Mouse (Mus musculus): ENCODE data around the gene Oas1g. TPM values are rescaled to one million over a fixed set of nuclear protein-coding genes. Genes with fewer than 3 reads are reported as not detected.
"Not testable (repeated sequence)": the region's sequence is repeated elsewhere in the genome, so short reads cannot be mapped to it uniquely, and the experiment has no call there.

Gene Oas1g
- polyA plus RNA-seq, 1 experiment from 2014 or later, result 0.23 TPM

GRCm38 (mm10) chr5:120908196-120908920 is 20.9 kb upstream of the Oas1g start:
- no peaks in the 10 kb centered on the region for H3K36me3 ChIP-seq (ENCODE audit: control insufficient read depth, insufficient read depth, low read length)
- no peaks in the 10 kb centered on the region for H3K4me1 ChIP-seq (replicated peaks; ENCODE audit: control insufficient read depth, insufficient read depth, low read length)
- DNase-seq (ENCODE audit: low spot score), result no peak
- 43% methylated on average over 7 of the region's 7 CpGs for WGBS
- no peaks in the 10 kb centered on the region for H3K9me3 ChIP-seq (ENCODE audit: control insufficient read depth, low read length)
- no peak overlapping the region for H3K4me3 ChIP-seq (ENCODE audit: low read depth, low read length)
- no peak overlapping the region for H3K4me2 ChIP-seq
- no peaks in the 10 kb centered on the region for H3K27me3 ChIP-seq (replicated peaks; ENCODE audit: control insufficient read depth, insufficient read depth, low read length)
- no peak overlapping the region for H3K9ac ChIP-seq (ENCODE audit: low read depth, low read length)
- no peak for ATAC-seq (replicated peaks; ENCODE audit: low FRiP score)
- no peak overlapping the region for H3K27ac ChIP-seq (ENCODE audit: low read depth, low read length)

DNA sequence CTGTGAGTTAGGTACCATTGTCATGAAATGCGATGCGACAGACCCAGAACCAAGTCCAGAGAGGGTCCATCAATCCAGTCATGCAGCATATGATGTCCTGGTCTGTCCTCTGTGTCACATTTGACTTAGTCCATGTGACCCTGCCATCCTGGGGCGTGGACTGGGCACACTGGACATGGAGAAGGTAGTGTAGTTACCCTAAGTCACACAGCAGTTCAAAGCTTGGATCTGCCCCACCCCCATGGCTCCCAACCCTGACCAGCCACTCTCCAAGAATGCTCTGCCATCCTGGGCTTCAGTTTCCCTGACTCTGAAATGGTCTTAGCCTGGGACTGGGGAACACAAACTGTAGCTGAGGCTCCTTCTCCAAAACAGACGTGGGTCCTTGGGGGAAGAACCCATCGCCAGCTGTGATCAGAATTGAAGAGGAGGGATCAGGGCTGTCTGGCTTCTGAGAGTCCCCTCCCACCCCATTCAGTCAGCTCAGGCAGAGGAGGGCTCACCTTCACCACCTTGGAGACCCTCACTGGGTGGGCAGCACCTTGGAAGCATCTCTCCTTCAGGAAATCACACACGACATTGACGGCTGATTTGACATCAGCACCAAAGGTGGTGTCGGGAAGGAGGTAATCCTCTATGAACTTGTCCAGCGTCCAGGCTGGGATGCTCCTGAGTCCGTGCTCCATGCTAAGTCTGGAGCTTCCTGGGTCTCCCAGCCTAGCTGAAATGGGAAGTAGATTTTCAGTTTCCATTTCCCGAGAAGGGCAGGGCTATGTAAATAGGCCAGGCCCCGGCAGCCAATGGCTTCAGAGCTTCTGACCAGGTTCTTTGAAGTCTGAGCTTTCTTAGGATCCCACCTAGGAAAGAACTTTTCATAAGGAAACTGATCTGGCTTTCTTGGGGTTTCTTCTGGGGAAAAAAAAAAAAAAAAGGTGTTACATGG is 19.6 kb upstream of the Oas1g start, which contains the start of gene Oas1a:
Oas1a (minus strand) TSS at position 731 of the 943 bp plus-strand sequence.
- not testable (repeated sequence) for H3K27ac ChIP-seq (ENCODE audit: low read depth, low read length); H3K4me3 ChIP-seq (ENCODE audit: low read depth, low read length); H3K9me3 ChIP-seq (ENCODE audit: control insufficient read depth, low read length); H3K27me3 ChIP-seq (replicated peaks; ENCODE audit: control insufficient read depth, insufficient read depth, low read length); ATAC-seq (replicated peaks; ENCODE audit: low FRiP score); H3K4me1 ChIP-seq (replicated peaks; ENCODE audit: control insufficient read depth, insufficient read depth, low read length); H3K9ac ChIP-seq (ENCODE audit: low read depth, low read length); H3K4me2 ChIP-seq; H3K36me3 ChIP-seq (ENCODE audit: control insufficient read depth, insufficient read depth, low read length); DNase-seq (ENCODE audit: low spot score)
- whole genome bisulfite sequencing, result 28% methylated on average over 9 of the region's 12 CpGs

- no peak overlapping the region for H3K4me2 ChIP-seq
- no peak for DNase-seq (ENCODE audit: low spot score)
- no peak overlapping the region for H3K9ac ChIP-seq (ENCODE audit: low read depth, low read length)
- no peaks in the 10 kb centered on the region for H3K9me3 ChIP-seq (ENCODE audit: control insufficient read depth, low read length)
- 82% methylated on average over 5 of the region's 5 CpGs for WGBS
- no peak overlapping the region for H3K27ac ChIP-seq (ENCODE audit: low read depth, low read length)
- no peaks in the 10 kb centered on the region for H3K27me3 ChIP-seq (replicated peaks; ENCODE audit: control insufficient read depth, insufficient read depth, low read length)
- ATAC-seq (replicated peaks; ENCODE audit: low FRiP score), result no peak
- H3K36me3 ChIP-seq (ENCODE audit: control insufficient read depth, insufficient read depth, low read length), result no peaks in the 10 kb centered on the region
- no peak overlapping the region for H3K4me3 ChIP-seq (ENCODE audit: low read depth, low read length)
- no peaks in the 10 kb centered on the region for H3K4me1 ChIP-seq (replicated peaks; ENCODE audit: control insufficient read depth, insufficient read depth, low read length)
Measured at GRCm38 (mm10) chr5:120902056-120902455, 14.6 kb upstream of the Oas1g start.

- ATAC-seq (replicated peaks; ENCODE audit: low FRiP score) (no peak), DNase-seq (ENCODE audit: low spot score) (no peak)
- Histone ChIP-seq H3K36me3 (ENCODE audit: control insufficient read depth, insufficient read depth, low read length) (no peaks in the 10 kb centered on the region), H3K9me3 (ENCODE audit: control insufficient read depth, low read length) (no peaks in the 10 kb centered on the region), H3K4me3 (ENCODE audit: low read depth, low read length) (no peak overlapping the region), H3K27me3 (replicated peaks; ENCODE audit: control insufficient read depth, insufficient read depth, low read length) (no peaks in the 10 kb centered on the region), H3K27ac (ENCODE audit: low read depth, low read length) (no peak overlapping the region), H3K4me2 (no peak overlapping the region), H3K9ac (ENCODE audit: low read depth, low read length) (no peak overlapping the region), H3K4me1 (replicated peaks; ENCODE audit: control insufficient read depth, insufficient read depth, low read length) (no peaks in the 10 kb centered on the region)
- WGBS, result 41% methylated on average over 1 of the region's 1 CpGs
Measured at GRCm38 (mm10) chr5:120900666-120901065, 13.3 kb upstream of the Oas1g start.

GRCm38 (mm10) chr5:120898726-120899125 is 11.3 kb upstream of the Oas1g start:
- Histone ChIP-seq H3K27ac (ENCODE audit: low read depth, low read length) (no peak overlapping the region), H3K4me3 (ENCODE audit: low read depth, low read length) (no peak overlapping the region), H3K4me1 (replicated peaks; ENCODE audit: control insufficient read depth, insufficient read depth, low read length) (no peaks in the 10 kb centered on the region), H3K36me3 (ENCODE audit: control insufficient read depth, insufficient read depth, low read length) (no peaks in the 10 kb centered on the region), H3K9ac (ENCODE audit: low read depth, low read length) (no peak overlapping the region), H3K27me3 (replicated peaks; ENCODE audit: control insufficient read depth, insufficient read depth, low read length) (no peaks in the 10 kb centered on the region), H3K4me2 (no peak overlapping the region), H3K9me3 (ENCODE audit: control insufficient read depth, low read length) (no peaks in the 10 kb centered on the region)
- DNase-seq (ENCODE audit: low spot score) (no peak), ATAC-seq (replicated peaks; ENCODE audit: low FRiP score) (no peak)

DNA sequence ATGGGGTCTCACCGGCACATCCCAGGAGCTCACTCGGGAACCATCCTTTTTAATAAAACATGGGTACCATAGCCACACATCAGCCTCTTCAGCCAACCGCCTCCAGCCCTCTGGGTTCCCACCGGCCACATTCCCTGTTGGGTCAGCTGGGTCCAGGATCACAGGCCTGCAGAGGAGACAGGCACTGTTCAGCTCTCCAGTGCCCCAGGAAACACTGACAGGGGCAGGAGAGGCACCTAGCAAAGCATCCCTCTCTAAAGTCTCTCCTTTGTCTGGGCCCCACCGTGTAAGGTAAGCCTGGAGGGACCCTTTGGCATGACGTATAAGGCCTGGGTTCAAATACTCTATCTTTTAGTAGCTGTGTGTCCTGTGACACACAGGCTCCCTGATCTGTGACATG is 10.9 kb upstream of the Oas1g start:
- DNase-seq (ENCODE audit: low spot score), result no peak
- Histone ChIP-seq H3K9me3 (ENCODE audit: control insufficient read depth, low read length) (no peaks in the 10 kb centered on the region), H3K36me3 (ENCODE audit: control insufficient read depth, insufficient read depth, low read length) (no peaks in the 10 kb centered on the region), H3K27me3 (replicated peaks; ENCODE audit: control insufficient read depth, insufficient read depth, low read length) (no peaks in the 10 kb centered on the region), H3K27ac (ENCODE audit: low read depth, low read length) (no peak overlapping the region), H3K4me3 (ENCODE audit: low read depth, low read length) (no peak overlapping the region), H3K9ac (ENCODE audit: low read depth, low read length) (no peak overlapping the region), H3K4me2 (no peak overlapping the region), H3K4me1 (replicated peaks; ENCODE audit: control insufficient read depth, insufficient read depth, low read length) (no peaks in the 10 kb centered on the region)
- ATAC-seq (replicated peaks; ENCODE audit: low FRiP score), result no peak
- 81% methylated on average over 6 of the region's 6 CpGs for WGBS

DNA sequence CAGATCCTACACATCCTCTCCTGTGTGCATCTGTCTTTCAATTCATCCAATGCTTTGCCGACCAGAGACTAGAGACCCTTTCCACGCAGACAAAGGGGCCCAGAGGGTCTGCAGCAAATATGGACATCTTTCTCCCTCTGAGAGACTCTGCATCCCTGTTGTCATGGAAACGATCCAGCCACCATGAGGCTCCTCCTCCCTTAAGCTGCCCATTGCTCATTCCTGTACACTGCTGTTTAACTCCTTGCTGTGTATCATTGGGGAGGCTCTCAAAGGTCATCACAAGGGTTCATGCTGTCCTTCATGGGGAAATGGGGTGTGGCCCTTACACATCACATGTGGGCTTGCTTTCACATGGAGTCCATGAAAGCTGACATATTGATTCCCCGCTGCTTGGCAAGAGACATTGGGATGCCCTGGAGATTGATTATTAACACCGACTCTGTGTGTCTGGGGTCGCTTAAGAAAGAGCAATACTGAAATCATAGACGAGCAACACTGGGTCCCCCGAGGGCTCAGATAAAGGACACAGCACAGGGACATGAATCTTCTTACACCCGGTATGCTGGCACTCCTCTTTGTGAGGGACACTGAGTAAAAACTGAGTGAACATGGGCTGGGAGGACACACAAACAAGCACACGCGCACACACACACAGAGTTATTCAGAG is 8.0 kb upstream of the Oas1g start:
- Histone ChIP-seq H3K4me1 (replicated peaks; ENCODE audit: control insufficient read depth, insufficient read depth, low read length) (no peaks in the 10 kb centered on the region), H3K36me3 (ENCODE audit: control insufficient read depth, insufficient read depth, low read length) (no peaks in the 10 kb centered on the region), H3K9me3 (ENCODE audit: control insufficient read depth, low read length) (no peaks in the 10 kb centered on the region), H3K4me3 (ENCODE audit: low read depth, low read length) (no peak overlapping the region), H3K9ac (ENCODE audit: low read depth, low read length) (no peak overlapping the region), H3K4me2 (no peak overlapping the region), H3K27me3 (replicated peaks; ENCODE audit: control insufficient read depth, insufficient read depth, low read length) (no peaks in the 10 kb centered on the region), H3K27ac (ENCODE audit: low read depth, low read length) (no peak overlapping the region)
- WGBS, result 79% methylated on average over 11 of the region's 11 CpGs
- DNase-seq (ENCODE audit: low spot score), result no peak
- no peak for ATAC-seq (replicated peaks; ENCODE audit: low FRiP score)

DNA sequence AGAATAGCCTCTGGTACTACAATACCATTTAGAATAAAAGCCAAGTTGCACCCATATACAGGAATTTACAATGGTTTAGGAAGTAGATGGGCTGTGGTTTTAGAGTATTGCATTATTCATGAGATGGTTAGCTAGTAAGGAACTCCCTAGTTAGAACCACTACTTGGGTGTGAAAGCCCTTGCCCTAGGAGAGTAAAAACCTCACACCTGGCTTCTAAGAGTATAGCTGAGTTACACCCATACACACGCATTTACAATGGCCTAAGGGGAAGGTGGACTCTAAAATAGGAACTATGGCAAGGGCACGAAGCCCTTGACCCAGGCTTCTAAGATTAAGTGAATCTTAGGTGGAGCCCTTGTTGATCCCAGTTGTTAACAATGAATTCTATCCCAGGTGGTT is 7.3 kb upstream of the Oas1g start:
- not testable (repeated sequence) for ATAC-seq (replicated peaks; ENCODE audit: low FRiP score); H3K9me3 ChIP-seq (ENCODE audit: control insufficient read depth, low read length); H3K9ac ChIP-seq (ENCODE audit: low read depth, low read length); H3K4me1 ChIP-seq (replicated peaks; ENCODE audit: control insufficient read depth, insufficient read depth, low read length); H3K4me2 ChIP-seq; H3K27me3 ChIP-seq (replicated peaks; ENCODE audit: control insufficient read depth, insufficient read depth, low read length); H3K27ac ChIP-seq (ENCODE audit: low read depth, low read length); H3K4me3 ChIP-seq (ENCODE audit: low read depth, low read length); H3K36me3 ChIP-seq (ENCODE audit: control insufficient read depth, insufficient read depth, low read length); DNase-seq (ENCODE audit: low spot score)
- 70% methylated on average over 2 of the region's 2 CpGs for WGBS

Data from liver, embryonic 11.5 days (tissue).